ENCODE assay signal across 7 mouse cellular contexts in genomic region chr12:8435651-8436348, GRCm38 (mm10).
DNase-seq lines count a peak whose midpoint lies in the region; ATAC-seq and TF ChIP-seq lines count a peak whose summit lies in the region.
"Not testable (repeated sequence)": the region's sequence is repeated elsewhere in the genome, so short reads cannot be mapped to it uniquely, and the experiment has no call there.

No protein-coding gene starts in this region.

- H3ac ChIP-seq in myocyte (ENCODE audit: control insufficient read depth, insufficient read length), result not testable (repeated sequence)

- ATAC-seq in heart, embryonic 16.5 days (replicated peaks; ENCODE audit: extremely low read depth, insufficient read depth, low FRiP score), result 0 out of 2 replicates have a peak, but pooled peaks have one; percentile 24
- ATAC-seq in limb, embryonic 15.5 days (ENCODE audit: insufficient number of reproducible peaks, low FRiP score, low TSS enrichment, low read depth), result not testable (repeated sequence)

- H3K9me3 ChIP-seq in heart, embryonic 16.5 days (replicated peaks; ENCODE audit: control insufficient read depth, low read length); limb, embryonic 15.5 days: not testable (repeated sequence)

- not testable (repeated sequence) for H3K9ac ChIP-seq in heart, adult 2 months (ENCODE audit: low read depth, low read length); heart, embryonic 16.5 days (ENCODE audit: low read length); limb, embryonic 15.5 days

- not testable (repeated sequence) for TF ChIP-seq EP300 in heart, adult 2 months (IDR thresholded peaks at IDR 0.05; ENCODE audit: insufficient read depth, low read depth, low read length)

- peaks cover 30% of the 10 kb centered on the region for H3K4me1 ChIP-seq in heart, adult 2 months (ENCODE audit: control insufficient read depth, insufficient read depth, low read length)
- peaks cover 39% of the 10 kb centered on the region for H3K4me1 ChIP-seq in heart, embryonic 16.5 days (ENCODE audit: control insufficient read depth, insufficient read depth, low read length)
- peaks cover 58% of the 10 kb centered on the region for H3K4me1 ChIP-seq in limb, embryonic 15.5 days

- intact Hi-C loops in gastrocnemius, adult 2 months (cut with DNase I); heart, adult 2 months (cut with DNase I): not testable (repeated sequence)

- not testable (repeated sequence) for H3K4me3 ChIP-seq in gastrocnemius, adult 2 months; heart, adult 2 months; heart, embryonic 16.5 days (ENCODE audit: low read length); limb, embryonic 15.5 days; myocyte

- H3K36me3 ChIP-seq in heart, adult 2 months (ENCODE audit: control insufficient read depth, insufficient read depth, low read length); heart, embryonic 16.5 days (ENCODE audit: control insufficient read depth, insufficient read depth); limb, embryonic 15.5 days; myocyte (ENCODE audit: control insufficient read depth, insufficient read depth): not testable (repeated sequence)

- TF ChIP-seq POLR2A in heart, adult 2 months (IDR thresholded peaks at IDR 0.05; ENCODE audit: insufficient read depth, low read depth, low read length); myocyte (IDR thresholded peaks at IDR 0.05; ENCODE audit: insufficient read length, low read depth): not testable (repeated sequence)

- WGBS in heart, adult 2 months, result 34% methylated on average over 3 of the region's 3 CpGs
- WGBS in heart, embryonic 16.5 days, result 57% methylated on average over 3 of the region's 3 CpGs
- WGBS in limb, embryonic 15.5 days, result 64% methylated on average over 3 of the region's 3 CpGs

- DNase-seq in 3T3-L1 (ENCODE audit: low read depth, low spot score) (peak; percentile 45), NIH3T3 (ENCODE audit: low read depth) (peak; percentile 26)
- DNase-seq in gastrocnemius, adult 2 months, result peak; percentile 62
- not testable (repeated sequence) for DNase-seq in heart, adult 2 months

- not testable (repeated sequence) for TF ChIP-seq CTCF in gastrocnemius, adult 2 months (IDR thresholded peaks at IDR 0.05); heart, adult 2 months (IDR thresholded peaks at IDR 0.05)

- H3K27me3 ChIP-seq in heart, adult 2 months (ENCODE audit: control insufficient read depth, insufficient read depth, low read length); heart, embryonic 16.5 days (ENCODE audit: control insufficient read depth, insufficient read depth, low read length); limb, embryonic 15.5 days; myocyte (ENCODE audit: control insufficient read depth, insufficient read depth, insufficient read length): not testable (repeated sequence)

- not testable (repeated sequence) for H3K4me2 ChIP-seq in heart, embryonic 16.5 days (ENCODE audit: low read depth, low read length); limb, embryonic 15.5 days
- peak overlapping the region; percentile 61 for H3K4me2 ChIP-seq in myocyte (ENCODE audit: low read depth)

- not testable (repeated sequence) for H3K79me2 ChIP-seq in heart, adult 2 months (replicated peaks; ENCODE audit: control insufficient read depth, insufficient read depth, low read length); myocyte (ENCODE audit: control insufficient read depth, insufficient read depth)

- H3K27ac ChIP-seq in gastrocnemius, adult 2 months, result peak overlapping the region; percentile 68
- peak overlapping the region; percentile 11; the same call in 1 of the 2 replicates for H3K27ac ChIP-seq in heart, adult 2 months
- H3K27ac ChIP-seq in heart, embryonic 16.5 days (ENCODE audit: low read length), result not testable (repeated sequence)
- H3K27ac ChIP-seq in limb, embryonic 15.5 days, result peak overlapping the region; percentile 28; the same call in 1 of the 2 replicates

TF ChIP-seq in myocyte, 11 proteins besides CTCF, POLR2A, EP300 and RAD21:
- peak; percentile 67 to 85 (median 81) for TF ChIP-seq MYOD1 (IDR thresholded peaks at IDR 0.05; ENCODE audit: control insufficient read depth in 1 of 3, insufficient read length in 2 of 3, low read depth in 2 of 3)
- peak; percentile 49 for TF ChIP-seq TCF12 (IDR thresholded peaks at IDR 0.05; ENCODE audit: insufficient read depth, poor library complexity, severe bottlenecking)
- TF ChIP-seq MYOG (IDR thresholded peaks at IDR 0.05; ENCODE audit: control insufficient read depth in 1 of 3, insufficient read depth in 1 of 3, insufficient read length in 2 of 3, low read depth in 2 of 3), result peak in 2 of 3 experiments; percentile 80 to 94
